18 mouse cellular contexts compared by ENCODE assay signal in genomic region chr11:61366517-61367273, GRCm38 (mm10). TPM values are rescaled to one million over a fixed set of nuclear protein-coding genes. Genes with fewer than 3 reads are reported as not detected.
DNase-seq lines count a peak whose midpoint lies in the region; ATAC-seq and TF ChIP-seq lines count a peak whose summit lies in the region.
"Had no signal": no experiment of that assay in that cellular context is flagged by ENCODE, and none has a peak within 500 bp of the region (broad histone marks: within the 10 kb centered on the region; RNA-seq: fewer than 3 reads in every experiment).

No protein-coding gene starts in this region.

- DNase-seq in kidney, adult 18-20 months: no peak
- DNase-seq in lung, postnatal 0 days (ENCODE audit: low spot score): peak; percentile 86
- no peak for DNase-seq in lung, postnatal 36 days
- DNase-seq in heart, postnatal 4 days: peak; percentile 63
- DNase-seq in spleen, postnatal 36 days (ENCODE audit: low spot score in 2 of 2): no peak
- no peak for DNase-seq in cerebellum, adult 8-10 months
- DNase-seq: cerebellum, postnatal 25 days; forebrain, postnatal 0 days; gastrocnemius, postnatal 36 days; right cerebral cortex, postnatal 25 days; thymus, adult 18-20 months had no signal

- no peaks in the 10 kb centered on the region for H3K36me3 ChIP-seq in kidney, embryonic 16.5 days (ENCODE audit: insufficient read depth, low read length)
- no peaks in the 10 kb centered on the region for H3K36me3 ChIP-seq in lung, postnatal 0 days (ENCODE audit: insufficient read depth, low read length)
- no peaks in the 10 kb centered on the region for H3K36me3 ChIP-seq in heart, embryonic 12.5 days
- H3K36me3 ChIP-seq: hindbrain, embryonic 15.5 days; neural tube, embryonic 12.5 days had no signal

- no peaks in the 10 kb centered on the region for H3K27me3 ChIP-seq in kidney, embryonic 16.5 days (ENCODE audit: insufficient read depth, low read length)
- H3K27me3 ChIP-seq in lung, postnatal 0 days (replicated peaks; ENCODE audit: insufficient read depth, low read length): no peaks in the 10 kb centered on the region
- H3K27me3 ChIP-seq in heart, embryonic 12.5 days (replicated peaks): 0 out of 2 replicates have a peak, but pooled peaks cover 5% of the 10 kb centered on the region
- H3K27me3 ChIP-seq: hindbrain, embryonic 15.5 days; neural tube, embryonic 12.5 days had no signal

- peak; percentile 68 for ATAC-seq in kidney, embryonic 16.5 days (ENCODE audit: low FRiP score, low TSS enrichment)
- ATAC-seq in lung, postnatal 0 days: peak; percentile 93
- peak; percentile 80 for ATAC-seq in heart, embryonic 12.5 days (ENCODE audit: insufficient number of reproducible peaks, low FRiP score)
- ATAC-seq: forebrain, postnatal 0 days; intestine, postnatal 0 days had no signal

- no peak for TF ChIP-seq CTCF in lung, postnatal 0 days (IDR thresholded peaks at IDR 0.05)

- peak; percentile 22; the same call in 1 of the 2 replicates for TF ChIP-seq EP300 in lung, postnatal 0 days (IDR thresholded peaks at IDR 0.05)

- H3K4me1 ChIP-seq in kidney, embryonic 16.5 days (ENCODE audit: insufficient read depth, low read length): peaks cover 12% of the 10 kb centered on the region
- H3K4me1 ChIP-seq in lung, postnatal 0 days (ENCODE audit: insufficient read depth, low read depth, low read length): no peaks in the 10 kb centered on the region
- peaks cover 48% of the 10 kb centered on the region for H3K4me1 ChIP-seq in heart, embryonic 12.5 days (replicated peaks)
- H3K4me1 ChIP-seq: hindbrain, embryonic 15.5 days; neural tube, embryonic 12.5 days had no signal

- H3K9ac ChIP-seq in kidney, embryonic 16.5 days (replicated peaks; ENCODE audit: low read length): no peak overlapping the region
- no peak overlapping the region for H3K9ac ChIP-seq in lung, postnatal 0 days (replicated peaks; ENCODE audit: low read depth)
- peak overlapping the region; percentile 57 for H3K9ac ChIP-seq in heart, embryonic 12.5 days
- H3K9ac ChIP-seq: forebrain, postnatal 0 days; hindbrain, embryonic 15.5 days; neural tube, embryonic 12.5 days had no signal

- H3K9me3 ChIP-seq in kidney, embryonic 16.5 days (ENCODE audit: low read length): no peaks in the 10 kb centered on the region
- no peaks in the 10 kb centered on the region for H3K9me3 ChIP-seq in lung, postnatal 0 days (ENCODE audit: low read length)
- H3K9me3 ChIP-seq in heart, embryonic 12.5 days (replicated peaks): no peaks in the 10 kb centered on the region
- H3K9me3 ChIP-seq: hindbrain, embryonic 15.5 days; neural tube, embryonic 12.5 days had no signal

- no peak overlapping the region for H3K4me2 ChIP-seq in kidney, embryonic 16.5 days (replicated peaks; ENCODE audit: low read depth, low read length)
- H3K4me2 ChIP-seq in lung, postnatal 0 days (replicated peaks; ENCODE audit: low read depth, low read length): no peak overlapping the region
- H3K4me2 ChIP-seq in heart, embryonic 12.5 days: peak overlapping the region; percentile 61
- H3K4me2 ChIP-seq: hindbrain, embryonic 15.5 days; neural tube, embryonic 12.5 days had no signal

- H3K4me3 ChIP-seq in kidney, embryonic 16.5 days (ENCODE audit: low read length): no peak overlapping the region
- no peak overlapping the region for H3K4me3 ChIP-seq in lung, postnatal 0 days (ENCODE audit: low read depth, low read length)
- H3K4me3 ChIP-seq in heart, embryonic 12.5 days: peak overlapping the region; percentile 10; the same call in 1 of the 2 replicates
- H3K4me3 ChIP-seq: hindbrain, embryonic 15.5 days; neural tube, embryonic 12.5 days had no signal

- WGBS in kidney, embryonic 16.5 days: 57% methylated on average over 9 of the region's 9 CpGs
- WGBS in lung, postnatal 0 days: 45% methylated on average over 9 of the region's 9 CpGs
- WGBS in heart, embryonic 12.5 days: 18% methylated on average over 9 of the region's 9 CpGs

- H3K27ac ChIP-seq in kidney, embryonic 16.5 days (ENCODE audit: low read length): 0 out of 2 replicates have a peak overlapping the region, but pooled peaks have one; percentile 49
- peak overlapping the region; percentile 79 for H3K27ac ChIP-seq in lung, postnatal 0 days (ENCODE audit: low read length)
- H3K27ac ChIP-seq in heart, embryonic 12.5 days (ENCODE audit: poor library complexity, severe bottlenecking): peak overlapping the region; percentile 99
- H3K27ac ChIP-seq: hindbrain, embryonic 15.5 days; neural tube, embryonic 12.5 days had no signal

RNA-seq across cellular contexts. Expression of gene Slc47a1, which starts 11.4 kb away (rescaled TPM):
- polyA plus RNA-seq in kidney, embryonic 16.5 days (2015; fragmentation: Nextera tagmentation; extraction: Ambion mirVana): 39.5 and 48.8 TPM in 2 replicates
- 2.9 and 3.0 TPM in 2 replicates for polyA plus RNA-seq in lung, postnatal 0 days (2015; fragmentation: Nextera tagmentation; extraction: Ambion mirVana)
- 26.1 and 27.4 TPM in 2 replicates for polyA plus RNA-seq in heart, embryonic 12.5 days (2016; fragmentation: Nextera tagmentation; extraction: Ambion mirVana)
- 10 to 100 TPM; 30.7 to 36.2 TPM for total RNA-seq in heart, postnatal 4 days (2021)

RNA-seq across cellular contexts. Expression of gene Slc47a2, which starts 24.0 kb away (rescaled TPM):
- 0.10 TPM in 1 of 2 replicates, not detected in the other for polyA plus RNA-seq in kidney, embryonic 16.5 days (2015; fragmentation: Nextera tagmentation; extraction: Ambion mirVana)
- polyA plus RNA-seq in lung, postnatal 0 days (2015; fragmentation: Nextera tagmentation; extraction: Ambion mirVana): 0.19 and 0.20 TPM in 2 replicates
- polyA plus RNA-seq in heart, embryonic 12.5 days (2016; fragmentation: Nextera tagmentation; extraction: Ambion mirVana): not detected in 2 replicates
- total RNA-seq in heart, postnatal 4 days (2021): under 1 TPM; 0.11 to 0.12 TPM
- total RNA-seq: forebrain, postnatal 0 days; gastrocnemius, postnatal 36 days; liver, adult 2 months had no signal
- polyA plus RNA-seq: embryonic facial prominence, embryonic 11.5 days; forebrain, postnatal 0 days; hindbrain, embryonic 15.5 days; intestine, postnatal 0 days; liver, adult 2 months; neural tube, embryonic 12.5 days had no signal

Comparison
In these comparisons a context has a peak if more than half of its experiments do, and no peak if none do; other contexts are left out.
1. DNase-seq: peak in lung, postnatal 0 days (single experiment) and heart, postnatal 4 days (single experiment); none in kidney, adult 18-20 months (single experiment), lung, postnatal 36 days (single experiment), spleen, postnatal 36 days (0 of 2) and cerebellum, adult 8-10 months (single experiment).
2. H3K27ac ChIP-seq: peak in every context shown above with its lines; median percentile 99 in heart, embryonic 12.5 days; 79 in lung, postnatal 0 days; 49 in kidney, embryonic 16.5 days.
3. Peak in every context shown above with its lines, with median percentiles within 50 percentile points of each other: ATAC-seq.